Mouse (Mus musculus) kidney, adult 8-10 months (tissue): ENCODE data around the gene Apba1.

ENCODE experiments used
- DNase-seq, 2 experiments: peaks; one replicate each; pipeline ENCODE4 v3.0.0; 2022

Gene Apba1

GRCm38 (mm10) chr19:23980598-23980997, 221.9 kb downstream of the Apba1 start:
- DNase-seq: no peak

GRCm38 (mm10) chr19:23984186-23984585, 225.5 kb downstream of the Apba1 start:
- no peak for DNase-seq

GRCm38 (mm10) chr19:23987291-23987690, 228.6 kb downstream of the Apba1 start:
- DNase-seq: no peak

- no peak for DNase-seq
Measured at GRCm38 (mm10) chr19:23988166-23988565, 229.5 kb downstream of the Apba1 start.

- DNase-seq: no peak
Measured at GRCm38 (mm10) chr19:23995766-23996399, 237.2 kb downstream of the Apba1 start.
